Mouse (Mus musculus): ENCODE measurements around the gene Ggact. TPM values are rescaled to one million over a fixed set of nuclear protein-coding genes. Genes with fewer than 3 reads are reported as not detected.

The Ggact gene
- polyA plus RNA-seq (2014; fragmentation: Illumina TruSeq; extraction: RNeasy Lipid Tissue Mini Kit (QIAGEN cat#74804); ENCODE audit: low read depth, low replicate concordance): 86.6 TPM

DNA sequence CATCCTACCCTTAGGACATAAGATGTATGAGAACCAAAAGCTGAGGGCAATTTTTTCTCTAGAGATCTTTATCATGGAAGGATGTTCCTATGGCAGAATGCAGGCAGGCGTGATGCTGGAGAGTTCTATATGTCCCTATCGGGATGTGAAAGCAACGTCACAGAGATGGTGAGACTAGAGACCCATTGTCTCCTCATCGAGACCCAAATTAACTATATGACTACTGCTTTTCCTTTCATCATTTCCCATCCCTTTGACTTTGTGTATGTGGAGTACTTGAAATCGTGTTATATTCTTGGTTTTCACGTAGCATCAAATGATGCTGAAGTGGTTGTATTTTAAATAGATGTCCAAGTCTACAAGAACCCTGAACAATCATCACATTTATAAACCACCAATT lies at the start of gene Ggact:
Gene Ggact, minus strand, starts transcription at position 101 of the 400 bp plus-strand sequence.

Other genes with a start within 250 kb of the Ggact start
- gene Tmtc4, start 70.3 kb upstream of the Ggact start, polyA plus RNA-seq (2014; fragmentation: Illumina TruSeq; extraction: RNeasy Lipid Tissue Mini Kit (QIAGEN cat#74804); ENCODE audit: low read depth, low replicate concordance): 31.0 TPM

Data from sigmoid colon, adult 10 weeks (tissue).